Mouse (Mus musculus) left cerebral cortex, postnatal 4 days (tissue): Measurements from ENCODE around the gene Tecr. TPM values are rescaled to one million over a fixed set of nuclear protein-coding genes. Genes with fewer than 3 reads are reported as not detected.

Source experiments
- DNase-seq: peaks from one replicate; pipeline ENCODE4 v3.0.0-alpha.2; 2022
- intact Hi-C: fragments of 180-260 bp; cut with DNase I; formaldehyde crosslinking; loops from one replicate; pipeline ENCODE4 v1.15.1; 2025
- total RNA-seq, 2 experiments: library from RNA; stranded (reverse); gene quantifications; 2 replicates each; pipeline ENCODE4 v1.2.3; 2021

Gene Tecr
- 100 to 1,000 TPM; 610 to 661 TPM for total RNA-seq

- intact Hi-C loops: no loop called here
These were observed at the start of gene Tecr, which contains the start of gene Dnajb1 for GRCm38 (mm10) chr8:83607661-83608397. TSS of gene Tecr (minus strand) at chr8:83607971. TSS of gene Dnajb1 (plus strand) at chr8:83608193.

GRCm38 (mm10) chr8:83656484-83657246 lies 48.9 kb upstream of the Tecr start:
- intact Hi-C loops: no loop called here
- DNase-seq: no peak

More at GRCm38 (mm10) chr8:83607661-83608397, at the start of gene Tecr, which contains the start of gene Dnajb1:
- peak; percentile 99 for DNase-seq

GRCm38 (mm10) chr8:83656043-83656442 lies 48.3 kb upstream of the Tecr start:
- intact Hi-C loops: no loop called here
- no peak for DNase-seq

GRCm38 (mm10) chr8:83654725-83655124 lies 47.0 kb upstream of the Tecr start:
- intact Hi-C loops: no loop called here
- DNase-seq: no peak

- no peak for DNase-seq
- intact Hi-C loops: no loop called here
These were observed 45.9 kb upstream of the Tecr start for GRCm38 (mm10) chr8:83653662-83654017.

- intact Hi-C loops: no loop called here
- no peak for DNase-seq
These were observed 45.2 kb upstream of the Tecr start for GRCm38 (mm10) chr8:83652744-83653661.

- peak; percentile 98 for DNase-seq
- intact Hi-C loops: no loop called here
These were observed 44.4 kb upstream of the Tecr start, which contains the start of gene Gipc1 for GRCm38 (mm10) chr8:83652030-83652743. TSS of gene Gipc1 (plus strand) at chr8:83652677.

GRCm38 (mm10) chr8:83649699-83650098 lies 41.9 kb upstream of the Tecr start:
- intact Hi-C loops: no loop called here
- no peak for DNase-seq

- no peak for DNase-seq
- intact Hi-C loops: no loop called here
These were observed 40.3 kb upstream of the Tecr start for GRCm38 (mm10) chr8:83648031-83648430.

- no peak for DNase-seq
- intact Hi-C loops: no loop called here
These were observed 39.7 kb upstream of the Tecr start for GRCm38 (mm10) chr8:83647511-83647910.

GRCm38 (mm10) chr8:83639649-83640048 lies 31.9 kb upstream of the Tecr start:
- DNase-seq: no peak
- intact Hi-C loops: no loop called here

- DNase-seq: no peak
- intact Hi-C loops: no loop called here
These were observed 31.1 kb upstream of the Tecr start for GRCm38 (mm10) chr8:83638856-83639255.

- DNase-seq: no peak
- intact Hi-C loops: no loop called here
These were observed 24.4 kb upstream of the Tecr start for GRCm38 (mm10) chr8:83632083-83632707.

- intact Hi-C loops: no loop called here
- no peak for DNase-seq
These were observed 18.0 kb upstream of the Tecr start for GRCm38 (mm10) chr8:83625676-83626299.

GRCm38 (mm10) chr8:83624739-83625138 lies 17.0 kb upstream of the Tecr start:
- intact Hi-C loops: no loop called here
- peak; percentile 22 for DNase-seq

GRCm38 (mm10) chr8:83623549-83623948 lies 15.8 kb upstream of the Tecr start:
- no peak for DNase-seq
- intact Hi-C loops: no loop called here

GRCm38 (mm10) chr8:83622389-83622989 lies 14.7 kb upstream of the Tecr start:
- intact Hi-C loops: no loop called here
- DNase-seq: peak; percentile 91

GRCm38 (mm10) chr8:83621691-83622388 lies 14.1 kb upstream of the Tecr start:
- DNase-seq: no peak
- intact Hi-C loops: no loop called here
